Mouse (Mus musculus) inflammation-experienced regulatory T-cells, adult 6 months (primary cell): ENCODE measurements at regions not wholly inside any gene's neighbourhood (a gene's known extent, or its start where the extent isn't known, plus 50 kb on each side); places are given as distances from the start of the nearest gene placed in this dataset.

Source experiments
- ATAC-seq: one replicate; pipeline ENCODE4 v1.8.0; 2017

DNA sequence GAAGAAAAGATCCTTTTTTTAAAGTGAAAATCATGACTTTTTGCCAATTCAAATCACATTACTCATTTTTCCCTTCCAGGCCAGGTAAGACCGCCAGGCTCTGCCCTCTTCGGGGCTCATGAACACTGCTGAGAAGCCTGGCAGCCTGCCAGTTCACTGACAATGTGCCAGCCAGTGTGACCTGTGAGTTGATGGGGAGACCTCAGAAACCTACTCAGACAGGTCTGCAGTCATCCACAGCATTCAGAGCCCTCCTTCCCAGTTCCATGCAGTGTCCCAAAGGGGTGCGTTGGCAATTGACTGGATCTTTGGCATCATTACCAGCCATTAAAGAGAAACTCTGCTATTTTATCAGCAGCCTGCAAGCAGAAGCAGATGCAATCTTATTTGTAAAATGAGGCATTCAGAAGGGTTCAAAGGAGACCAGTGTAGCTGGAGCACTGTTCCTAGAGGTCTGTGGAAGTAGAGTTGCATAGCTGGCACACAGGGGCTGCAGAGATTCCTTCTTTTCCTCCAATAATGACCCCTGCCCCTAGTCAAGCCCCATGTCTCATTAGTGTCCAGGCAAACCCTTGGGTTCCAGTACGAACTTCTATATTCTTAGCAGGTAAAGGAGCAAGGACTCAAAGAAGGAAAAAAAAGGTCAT lies 384.4 kb downstream of the Rapgef2 start:
- ATAC-seq = no peak

DNA sequence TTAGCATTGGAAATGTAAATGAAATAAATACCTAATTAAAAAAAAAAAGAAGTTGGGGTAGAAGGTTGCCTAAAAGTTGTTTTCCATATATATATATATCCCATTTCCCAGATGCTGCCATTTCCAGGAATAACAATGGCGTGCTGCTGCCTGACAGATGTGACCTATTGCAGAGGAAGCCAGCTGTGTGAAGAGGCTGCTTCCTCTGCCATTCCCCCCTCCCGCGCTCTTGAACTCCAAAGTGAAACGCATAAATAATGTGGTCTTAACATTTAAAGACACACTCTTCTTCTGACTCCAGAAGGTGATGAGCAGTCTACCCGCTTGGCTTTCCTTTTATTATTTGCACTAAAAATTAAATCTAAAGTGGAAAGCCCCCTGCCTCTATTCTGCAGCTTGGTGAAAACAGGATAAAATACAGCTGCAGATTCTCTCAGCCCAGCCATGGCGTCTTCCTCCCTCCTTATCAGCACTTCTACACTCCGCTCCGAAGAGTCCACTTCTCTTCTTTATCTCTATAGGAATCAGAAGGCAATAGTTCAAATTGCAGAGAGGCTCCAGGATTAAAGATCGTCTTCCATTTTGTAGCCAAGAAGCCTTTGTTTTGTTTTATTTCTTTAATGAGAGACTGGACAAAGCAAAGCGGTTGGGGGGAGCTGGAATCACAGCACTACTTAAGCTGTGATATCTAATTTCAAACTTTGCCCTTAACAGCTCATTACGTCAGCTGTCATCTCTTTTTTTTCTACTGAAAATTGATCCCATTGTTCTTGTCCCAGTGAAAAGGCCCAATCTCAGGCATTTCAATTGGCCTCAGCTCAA lies 385.1 kb downstream of the Rapgef2 start:
- ATAC-seq = no peak

DNA sequence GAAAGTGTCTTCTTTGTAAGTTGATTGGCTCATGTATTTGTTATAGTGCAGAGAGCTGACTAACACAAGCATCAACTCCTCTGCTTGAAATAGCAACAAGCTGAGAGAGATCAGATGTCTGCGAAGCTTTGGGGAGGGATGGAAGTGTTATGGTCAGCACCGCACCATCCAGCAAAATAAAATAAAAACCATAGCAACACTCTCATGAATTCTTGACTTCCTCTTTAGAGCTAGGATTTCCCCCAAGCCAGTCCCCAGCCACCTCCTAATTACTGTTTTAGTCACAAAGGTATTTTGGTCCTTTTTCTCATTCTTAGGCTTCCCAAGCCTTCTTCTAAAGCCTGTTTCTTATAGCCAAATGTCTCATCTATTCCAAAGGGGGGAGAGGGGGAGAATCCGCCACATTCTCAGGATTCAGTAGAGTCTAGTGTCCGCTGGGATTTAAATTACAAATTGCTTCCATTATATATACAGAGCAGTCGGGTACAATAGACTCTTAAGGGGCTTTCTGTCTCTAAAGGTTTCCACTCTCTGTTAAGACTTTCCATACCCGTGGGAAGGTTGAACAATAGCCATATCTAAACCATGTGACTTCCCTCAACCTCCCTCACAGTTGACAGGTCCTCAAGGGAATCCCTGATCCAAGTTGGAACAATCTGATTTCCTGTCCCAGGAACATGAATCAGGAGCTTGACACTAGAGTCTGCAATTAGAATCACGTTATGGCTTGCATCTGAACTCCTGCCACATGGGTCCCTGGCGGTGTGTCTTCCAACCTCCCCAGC lies 386.7 kb downstream of the Rapgef2 start:
- no peak for ATAC-seq

DNA sequence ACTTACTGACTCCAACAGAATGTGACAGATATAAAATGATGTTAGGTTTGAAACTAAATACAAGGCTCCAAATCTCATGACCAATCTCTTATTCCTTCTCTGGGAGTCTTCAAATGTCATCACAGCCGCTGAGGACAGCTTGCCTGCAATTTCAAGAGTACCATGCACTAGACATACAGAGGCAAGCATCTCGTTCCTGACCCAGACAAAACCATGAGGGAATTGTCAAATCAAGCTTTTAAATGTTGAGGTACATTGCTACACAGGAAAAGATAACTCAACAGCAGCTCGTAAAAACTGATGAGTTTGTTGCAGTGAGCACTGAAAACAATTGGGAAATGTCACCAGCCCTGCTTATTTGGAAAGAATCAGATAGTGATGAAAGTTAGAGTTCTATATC lies 397.0 kb downstream of the Rapgef2 start:
- ATAC-seq = no peak

DNA sequence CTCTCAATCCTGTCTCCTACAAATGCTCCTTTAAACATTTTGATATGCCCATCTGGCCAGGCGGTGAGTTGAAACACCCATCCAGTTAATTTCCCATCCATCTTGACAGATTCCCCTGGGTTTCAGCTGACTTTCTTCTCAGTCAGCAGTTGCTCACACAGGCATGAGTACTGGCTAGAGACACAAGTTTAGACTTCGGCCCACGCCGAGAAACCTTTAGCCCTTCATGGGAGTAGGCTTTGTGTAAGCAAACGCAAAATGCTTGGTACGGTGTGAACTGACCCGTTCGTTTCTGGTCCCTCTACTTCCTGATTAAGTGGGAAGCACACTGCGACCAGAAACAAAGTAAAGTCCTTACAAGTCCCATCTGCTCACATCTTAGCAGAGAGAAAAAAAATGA lies 401.6 kb downstream of the Rapgef2 start:
- no peak for ATAC-seq

DNA sequence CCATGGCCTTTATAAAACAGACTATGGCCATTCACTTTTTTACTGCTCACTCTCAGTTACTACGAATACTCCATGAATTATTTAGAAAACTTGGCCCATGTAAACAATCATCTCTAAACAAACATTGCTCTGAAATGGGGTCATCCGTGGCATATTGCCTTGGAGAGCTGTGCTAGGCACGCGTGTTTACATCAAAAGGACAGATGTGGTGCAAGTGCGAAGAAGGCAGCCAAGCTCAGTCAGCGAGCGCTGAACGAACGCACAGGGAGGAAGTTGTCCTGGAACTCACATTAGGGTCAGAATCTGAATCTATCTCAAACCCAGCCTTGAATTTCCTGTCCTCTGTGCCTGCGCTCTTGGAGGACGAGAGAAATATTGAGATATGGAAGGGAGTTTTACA lies 402.3 kb downstream of the Rapgef2 start:
- no peak for ATAC-seq

DNA sequence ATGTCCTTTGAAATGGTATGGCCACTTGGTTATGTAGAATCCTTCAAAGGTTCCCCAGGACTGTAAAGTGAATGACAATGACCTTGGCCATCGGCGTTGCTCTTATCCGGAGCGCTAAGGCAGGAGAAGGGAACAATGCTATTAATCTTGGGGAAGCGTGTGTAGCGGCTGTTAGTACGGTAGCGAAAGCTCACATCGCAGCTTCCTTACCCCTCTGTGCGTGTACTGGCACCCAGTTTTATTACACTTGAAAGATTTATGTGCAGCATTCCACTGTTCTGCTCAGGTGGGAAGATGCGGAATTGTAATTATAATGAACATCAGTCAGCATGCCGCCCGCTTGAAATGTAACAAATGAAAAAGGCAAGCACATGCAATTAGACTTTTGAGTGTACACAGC lies 406.2 kb downstream of the Rapgef2 start:
- ATAC-seq = no peak

DNA sequence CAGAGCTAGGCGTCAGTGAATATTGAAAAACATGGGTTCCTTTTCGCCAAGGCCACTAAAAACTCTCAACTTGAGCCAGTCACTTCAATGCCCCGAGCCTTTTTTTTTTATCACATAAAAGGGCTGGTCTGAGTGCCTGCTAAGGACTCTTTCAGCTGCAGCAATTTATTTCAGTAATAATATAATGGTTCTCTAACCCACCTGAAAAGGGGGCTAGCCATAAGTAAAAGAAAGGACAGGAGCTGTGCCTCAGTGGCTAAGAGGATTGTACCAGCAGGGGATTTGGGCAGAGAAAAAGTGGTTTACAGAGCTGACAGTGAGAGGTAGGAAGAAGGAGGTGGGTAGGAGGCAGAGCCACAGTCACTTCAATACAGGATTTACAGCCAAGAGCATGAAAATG lies 409.0 kb downstream of the Rapgef2 start:
- ATAC-seq = no peak

DNA sequence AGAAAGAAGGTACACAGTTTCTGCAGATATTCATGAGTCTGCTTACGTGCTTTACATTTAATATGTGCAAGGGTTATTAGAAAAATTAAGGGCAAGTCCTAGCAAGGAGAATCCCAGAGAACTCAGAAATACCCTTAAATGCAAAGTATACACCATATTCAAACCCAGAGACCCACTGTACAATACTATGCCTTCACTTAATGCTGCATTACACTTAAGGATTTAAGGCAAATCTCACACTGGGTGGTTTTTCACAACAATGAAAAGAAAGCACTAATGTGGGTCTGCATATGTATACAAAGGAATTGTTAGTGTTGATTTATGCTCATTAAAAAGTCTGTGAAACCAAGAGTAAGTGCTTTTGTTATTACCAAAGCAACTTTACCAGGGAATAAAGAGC lies 419.4 kb downstream of the Rapgef2 start:
- no peak for ATAC-seq

DNA sequence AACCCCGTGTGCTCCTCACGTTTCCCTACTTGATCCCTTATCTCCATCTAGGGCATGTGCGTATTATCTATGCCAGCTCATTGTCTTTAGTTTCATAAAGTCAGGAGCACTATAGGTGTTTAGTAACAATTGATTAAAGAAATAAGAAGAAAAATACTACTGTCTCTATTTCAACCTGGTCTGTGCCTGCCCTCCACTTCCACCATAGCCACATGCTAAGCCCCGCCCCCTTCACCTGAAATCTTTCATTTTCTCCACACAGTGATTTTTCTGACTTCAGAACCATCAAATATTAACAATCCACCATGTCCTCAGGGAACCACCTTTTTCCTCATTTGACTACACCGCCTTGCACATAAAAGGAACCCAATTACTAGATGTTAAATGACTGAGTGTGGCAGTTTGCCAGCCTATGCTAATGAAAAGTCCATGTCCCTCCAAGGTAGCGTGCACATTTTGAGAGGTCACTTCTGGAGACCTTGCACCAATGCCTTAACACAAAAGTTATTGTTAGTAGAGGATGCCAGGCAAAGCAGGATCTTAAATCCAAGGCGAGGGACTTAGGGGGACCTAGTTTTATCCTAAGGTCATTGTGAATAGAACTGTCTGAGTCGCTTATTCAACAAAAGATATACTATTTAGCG lies 420.1 kb downstream of the Rapgef2 start:
- ATAC-seq = no peak

DNA sequence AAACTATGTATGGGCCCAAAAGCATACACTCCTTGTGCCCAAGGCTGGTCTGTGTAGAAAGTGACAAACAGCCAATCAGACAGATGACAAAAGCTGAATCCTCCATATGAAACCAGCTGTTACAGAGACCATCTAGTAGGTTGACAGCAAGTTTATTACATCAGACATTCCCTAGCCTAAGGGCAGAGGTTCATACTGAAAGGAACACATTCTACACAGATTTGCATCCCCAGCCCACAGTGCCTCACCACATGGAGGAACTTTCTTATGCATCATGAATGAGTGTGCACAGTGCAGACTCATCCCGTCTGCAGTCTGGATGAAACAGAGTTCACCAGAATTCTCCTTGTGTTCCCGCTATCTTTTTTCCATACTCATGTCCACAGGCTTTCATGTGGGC lies 423.3 kb downstream of the Rapgef2 start:
- no peak for ATAC-seq

DNA sequence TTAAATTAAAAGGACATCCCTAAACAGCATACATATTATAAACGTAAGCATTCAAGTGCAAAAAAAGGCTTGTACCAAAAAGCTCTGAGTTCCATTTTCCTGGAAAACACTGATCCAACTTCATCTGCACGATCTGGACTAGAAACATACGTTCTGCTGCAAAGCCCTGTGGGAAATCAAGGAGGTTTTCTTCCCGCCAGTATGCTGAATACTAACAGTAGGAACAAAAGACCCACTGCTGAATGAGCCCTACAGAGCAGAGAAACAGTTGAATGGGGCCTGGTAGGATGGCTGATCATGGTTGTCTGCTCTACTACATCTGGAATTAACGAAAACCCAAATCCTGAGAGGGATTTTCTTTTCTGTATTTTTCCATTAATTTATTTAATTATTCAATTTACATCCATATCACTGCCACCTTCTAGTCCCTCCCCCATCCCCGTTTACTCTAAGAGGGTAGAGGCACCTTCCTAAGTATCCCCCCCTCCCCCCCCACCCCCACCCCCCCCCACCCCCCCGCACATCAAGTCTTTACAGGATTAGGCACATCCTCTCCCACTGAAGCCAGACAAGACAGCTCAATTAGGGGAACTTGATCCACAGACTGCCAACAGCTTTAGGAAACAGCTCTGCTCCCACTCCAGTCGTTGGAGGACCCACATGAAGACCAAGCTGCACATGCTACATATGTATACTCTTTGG lies 439.5 kb downstream of the Rapgef2 start:
- ATAC-seq = no peak

DNA sequence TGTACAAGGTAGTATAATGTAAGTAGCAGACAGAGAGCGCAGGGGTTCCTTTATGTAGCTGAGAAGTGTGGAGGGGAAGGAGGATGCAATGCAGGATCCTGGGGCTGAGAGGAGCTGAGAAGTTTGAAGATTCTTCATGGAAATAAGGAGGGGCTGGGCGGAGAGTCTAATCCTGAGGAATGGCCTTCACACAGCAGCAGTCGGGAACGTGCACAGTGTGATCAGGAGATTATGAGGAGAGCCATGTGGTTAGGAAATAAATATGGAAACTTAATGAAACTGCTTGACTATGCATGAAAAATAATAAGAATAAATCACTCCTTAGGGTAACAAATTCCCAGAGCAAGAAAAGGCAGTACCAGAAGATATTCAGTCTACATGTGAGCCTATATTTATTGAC lies 445.1 kb downstream of the Rapgef2 start:
- ATAC-seq = no peak

DNA sequence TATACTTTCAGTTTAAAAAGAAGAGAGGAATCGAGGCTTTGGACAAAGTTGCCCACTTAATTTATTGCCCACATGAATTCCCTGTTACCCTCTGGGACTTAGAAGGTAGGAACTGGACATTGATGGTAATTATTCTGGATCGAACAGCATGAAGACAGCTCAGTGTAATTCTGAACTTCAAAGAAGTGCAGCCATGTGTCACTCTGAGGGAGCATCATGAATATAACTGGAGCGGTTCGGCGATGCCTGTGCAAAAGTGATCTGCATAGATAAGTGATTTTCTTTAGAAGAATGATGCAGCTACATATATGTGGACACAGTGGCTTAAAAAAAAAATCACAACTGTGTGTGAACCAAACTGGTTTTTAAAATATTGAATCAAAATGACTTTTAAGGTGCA lies 449.5 kb downstream of the Rapgef2 start:
- ATAC-seq = no peak

DNA sequence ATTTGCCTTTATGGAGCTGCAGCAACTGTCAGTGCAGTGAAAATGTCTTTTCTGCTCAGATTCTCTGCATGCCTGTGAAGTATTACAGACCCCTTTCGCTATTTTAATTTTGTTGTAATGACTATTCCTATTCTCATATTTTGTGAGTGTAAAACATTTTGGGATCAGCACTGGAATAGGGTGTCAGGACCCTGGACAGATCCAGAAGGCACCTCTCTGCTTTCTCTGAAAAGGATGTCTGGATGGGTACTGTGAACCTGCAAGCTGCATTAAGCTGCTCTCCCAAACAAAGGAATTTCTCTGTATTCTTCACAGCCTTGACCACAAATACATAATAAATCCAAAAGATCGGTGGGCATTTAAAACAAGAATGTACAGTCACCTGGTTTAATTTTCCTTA lies 460.8 kb downstream of the Rapgef2 start:
- ATAC-seq = no peak

DNA sequence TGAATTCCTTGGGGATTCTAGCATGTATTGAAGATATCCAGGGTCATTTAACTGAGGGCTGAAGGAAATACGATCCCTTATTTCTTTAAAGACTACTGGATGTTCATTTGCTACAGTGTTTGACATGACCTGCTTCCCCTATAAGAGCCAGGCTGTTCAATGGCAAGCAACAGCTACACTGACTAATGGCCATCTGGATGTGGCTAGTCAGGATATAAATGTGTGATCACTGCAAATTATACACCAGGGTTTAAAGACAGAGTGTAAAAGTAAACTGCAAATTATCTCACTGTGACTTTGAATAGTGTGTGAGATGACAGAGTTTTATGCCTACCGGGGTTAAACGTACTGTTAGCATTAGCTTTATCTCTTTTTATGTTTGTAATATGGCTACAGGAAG lies 473.9 kb downstream of the Rapgef2 start:
- no peak for ATAC-seq

DNA sequence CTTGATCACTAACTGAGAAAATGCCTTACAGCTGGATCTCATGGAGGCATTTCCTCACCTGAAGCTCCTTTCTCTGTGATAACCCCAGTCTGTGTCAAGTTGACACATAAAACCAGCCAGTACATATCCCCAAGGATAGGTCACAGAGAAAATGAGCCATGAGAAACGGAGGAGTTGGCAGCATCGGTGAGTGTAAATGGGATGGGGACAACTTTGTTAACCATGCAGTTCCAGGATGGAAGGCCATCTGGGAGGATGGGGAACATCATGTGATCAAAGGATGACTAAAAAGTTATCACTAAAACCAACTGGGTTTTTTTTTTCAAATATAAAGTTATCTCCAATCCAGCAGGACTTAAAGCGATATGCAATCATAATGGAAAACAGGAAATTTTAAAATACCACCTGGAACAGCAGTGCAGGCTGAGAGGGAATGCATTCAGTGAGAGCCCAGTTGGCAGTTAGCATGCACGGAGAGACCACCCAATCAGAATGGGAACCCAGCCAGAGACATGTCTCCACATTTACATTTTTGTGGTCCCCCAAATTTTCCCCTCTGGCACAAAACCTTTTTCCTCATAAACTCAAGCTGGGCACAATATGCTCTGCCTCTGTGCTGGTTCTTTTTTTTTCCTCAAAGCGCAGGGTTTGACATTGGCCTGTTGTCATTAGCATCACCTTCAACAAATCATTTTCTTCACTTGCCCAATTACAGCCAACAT lies 475.7 kb downstream of the Rapgef2 start:
- ATAC-seq = no peak

DNA sequence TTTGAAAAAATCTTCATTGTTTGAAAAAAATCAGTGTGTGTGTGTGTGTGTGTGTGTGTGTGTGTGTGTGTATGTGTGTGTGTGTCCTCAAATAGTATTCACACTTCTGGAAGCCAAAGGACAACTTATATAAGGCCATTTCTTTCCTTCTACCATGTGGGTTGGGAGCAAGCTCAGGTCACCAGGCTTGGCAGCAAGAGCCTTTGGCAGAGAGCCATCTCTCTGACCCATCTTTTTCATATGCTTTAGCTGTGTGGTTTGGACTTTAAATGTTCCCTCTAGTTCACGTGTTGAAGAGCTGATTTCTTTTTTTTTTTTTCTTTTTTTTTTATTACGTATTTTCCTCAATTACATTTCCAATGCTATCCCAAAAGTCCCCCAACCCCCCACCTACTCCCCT lies 483.1 kb downstream of the Rapgef2 start:
- ATAC-seq = no peak

DNA sequence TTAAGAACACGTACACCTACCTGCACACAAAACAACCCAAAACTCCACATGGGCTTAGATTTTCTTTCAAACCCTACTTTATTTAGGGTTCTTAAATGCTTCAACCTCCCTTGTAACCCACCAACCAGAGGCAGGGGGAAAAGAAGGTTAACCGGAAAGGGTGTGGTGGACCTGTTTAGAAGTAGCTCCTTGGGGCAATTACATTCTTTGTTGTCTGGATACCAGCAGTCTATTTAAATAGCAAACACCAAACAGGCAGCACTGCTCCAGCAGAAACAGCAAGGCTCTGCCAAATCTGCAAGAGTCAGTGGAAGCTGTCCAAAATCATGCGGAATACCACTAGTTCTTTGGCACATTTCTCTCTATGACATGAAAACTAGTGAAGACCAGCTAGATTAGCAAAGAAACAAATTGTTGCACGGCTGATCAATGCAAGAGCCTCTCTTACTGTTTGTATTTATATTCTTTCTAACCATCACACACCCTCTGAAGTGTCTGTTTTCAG lies 490.3 kb downstream of the Rapgef2 start:
- ATAC-seq = no peak

DNA sequence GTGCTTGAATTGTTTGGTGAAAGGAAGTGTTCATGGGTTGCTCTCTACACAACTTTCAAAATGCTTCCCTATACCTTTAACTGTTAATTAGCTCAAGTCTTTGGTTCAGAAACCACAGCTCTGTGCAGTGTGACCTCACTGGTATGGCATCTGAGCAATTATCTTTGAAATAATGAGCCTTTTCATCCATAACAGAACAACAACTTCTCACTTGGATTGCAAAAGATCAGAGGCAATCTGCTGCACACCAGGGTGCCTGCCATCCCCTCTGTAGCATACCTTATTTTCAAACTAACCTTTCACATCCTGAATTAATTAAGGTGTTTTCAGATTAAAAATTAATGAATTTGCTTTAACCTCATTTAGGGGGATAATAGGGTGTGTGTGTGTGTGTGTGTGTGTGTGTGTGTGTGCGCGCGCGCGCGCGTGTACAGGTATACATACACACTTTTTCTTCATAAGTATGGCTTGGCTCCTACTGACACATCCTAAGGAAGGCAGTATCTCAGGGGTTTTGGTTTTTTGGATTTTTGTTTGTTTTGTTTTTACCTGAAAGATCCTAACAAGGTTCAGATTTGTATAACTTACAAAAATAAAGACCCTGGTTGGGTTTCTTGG lies 493.8 kb downstream of the Rapgef2 start:
- ATAC-seq = no peak

DNA sequence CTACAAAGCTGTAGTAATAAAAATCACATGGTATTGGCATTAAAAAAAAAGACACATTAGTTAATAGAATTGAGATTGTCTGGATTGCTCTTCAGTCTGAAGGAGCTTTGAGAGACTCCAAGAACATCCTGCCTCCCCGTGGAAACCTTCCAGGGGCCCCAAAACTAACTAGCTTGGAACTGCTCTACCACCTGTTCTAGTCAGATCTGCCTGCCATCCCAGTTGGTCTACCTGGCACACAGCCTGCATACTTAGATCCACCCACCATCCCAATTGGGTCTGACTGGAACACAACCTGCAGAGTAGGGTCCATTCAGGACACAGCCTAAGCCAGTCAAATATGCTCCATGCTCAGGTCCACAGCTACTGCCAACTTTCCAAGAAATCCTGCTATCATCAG lies 503.6 kb downstream of the Rapgef2 start:
- no peak for ATAC-seq
